Mouse (Mus musculus): ENCODE measurements at regions not wholly inside any gene's neighbourhood (a gene's known extent, or its start where the extent isn't known, plus 50 kb on each side); places are given as distances from the start of the nearest gene placed in this dataset.

GRCm38 (mm10) chr2:128437698-128438097 is 153.3 kb upstream of the Spdye4c start:
- no peak for TF ChIP-seq HCFC1 (IDR thresholded peaks at IDR 0.05; ENCODE audit: borderline replicate concordance, insufficient read depth, low read length)
- no peak for TF ChIP-seq MAFK (IDR thresholded peaks at IDR 0.05; ENCODE audit: insufficient read depth, low read depth, low read length)
- no peak for TF ChIP-seq ZNF384 (IDR thresholded peaks at IDR 0.05; ENCODE audit: low read depth, low read length)
